Mouse (Mus musculus) testis, adult 2 months (tissue): ENCODE results near the gene Ppm1m.

Source experiments
- CTCF ChIP-seq: fragments of 200-500 bp; IDR thresholded peaks from 2 replicates; pipeline ENCODE4 v1.5.1; 2012; ENCODE audit warnings: low read depth, mild to moderate bottlenecking, inconsistent platforms, low read length, moderate library complexity; ENCODE audit not compliant: control insufficient read depth, insufficient read depth, insufficient replicate concordance
- POLR2A ChIP-seq: fragments of 200-500 bp; IDR thresholded peaks from 2 replicates; pipeline ENCODE4 v1.6.1; 2012; ENCODE audit warnings: low read depth, mild to moderate bottlenecking, inconsistent platforms, low read length, moderate library complexity; ENCODE audit not compliant: control insufficient read depth

GRCm38 (mm10) chr9:106156921-106157622, 42.5 kb downstream of the Ppm1m start:
- no peak for TF ChIP-seq POLR2A
- no peak for TF ChIP-seq CTCF
